Mouse (Mus musculus) gastrocnemius, adult 2 months (tissue): ENCODE measurements around the gene Ciapin1. TPM values are rescaled to one million over a fixed set of nuclear protein-coding genes. Genes with fewer than 3 reads are reported as not detected.

Experiments
- DNase-seq: peaks from one replicate; pipeline ENCODE4 v3.0.0; 2022
- H3K27ac ChIP-seq: fragments of 200-600 bp; 2 replicates; pipeline ENCODE4 v1.8.1; 2022; ENCODE audit warnings: mild to moderate bottlenecking
- H3K4me3 ChIP-seq: fragments of 200-600 bp; 2 replicates; pipeline ENCODE4 v1.8.1; 2022; ENCODE audit warnings: mild to moderate bottlenecking, moderate library complexity
- CTCF ChIP-seq: fragments of 200-600 bp; IDR thresholded peaks from 2 replicates; pipeline ENCODE4 v1.8.1; 2022; ENCODE audit warnings: antibody characterized with exemption, mild to moderate bottlenecking, moderate library complexity
- intact Hi-C: fragments of 180-260 bp; cut with DNase I; formaldehyde crosslinking; loops from one replicate; pipeline ENCODE4 v1.15.1; 2025
- long read RNA-seq, 2 experiments: library from polyadenylated mRNA; stranded (forward); transcript quantifications; one replicate each; pipeline ENCODE4 v2.0.0; 2021
- total RNA-seq, 2 experiments: library from RNA; stranded (reverse); gene quantifications; 2 replicates each; pipeline ENCODE4 v1.2.3; 2021

Gene Ciapin1
- 10 to 100 TPM; 29.7 to 44.5 TPM for total RNA-seq
- long read RNA-seq, experiment 1, full-length matches to known transcripts, result 88 of 116 reads
- long read RNA-seq, experiment 1, partial matches to known transcripts, result 19 of 116 reads
- long read RNA-seq, experiment 1, other reads (novel, unspliced or antisense), result 9 of 116 reads
- long read RNA-seq, experiment 2, full-length matches to known transcripts, result 125 of 168 reads
- long read RNA-seq, experiment 2, partial matches to known transcripts, result 32 of 168 reads
- long read RNA-seq, experiment 2, other reads (novel, unspliced or antisense), result 11 of 168 reads

GRCm38 (mm10) chr8:94837662-94838574 is at the start of gene Ciapin1, which contains the start of gene Coq9:
Gene Ciapin1 (minus strand): TSS chr8:94838358.
Gene Coq9 (plus strand): TSS chr8:94838321.
- Histone ChIP-seq H3K27ac (peak within 1 kb of the TSS; percentile 100), H3K4me3 (peak within 1 kb of the TSS; percentile 80)
- intact Hi-C loops, result no loop called here
- peak; percentile 97 for DNase-seq
- TF ChIP-seq CTCF, result no peak

DNA sequence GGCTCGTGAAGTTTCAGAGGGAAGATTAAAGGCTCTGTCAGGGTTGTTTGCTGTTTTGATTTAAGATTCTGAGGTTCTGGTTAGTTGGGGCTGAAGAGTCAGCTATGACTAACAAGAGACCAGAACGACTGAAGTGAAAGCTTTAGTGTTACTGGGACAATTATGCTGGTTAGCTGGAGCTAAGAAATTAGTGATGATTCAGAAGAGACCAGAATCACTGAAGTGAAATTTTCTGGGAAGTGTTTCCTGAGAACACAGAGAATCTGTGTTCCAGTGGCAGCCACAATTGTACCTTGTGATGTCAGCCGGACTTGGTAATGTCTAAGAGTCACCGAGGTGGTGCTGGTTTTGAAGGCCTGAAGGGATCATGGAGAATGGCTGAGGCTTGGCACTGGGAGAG is 42.6 kb upstream of the Ciapin1 start:
- intact Hi-C loops, result no loop called here

GRCm38 (mm10) chr8:94876820-94877219 is 38.7 kb upstream of the Ciapin1 start:
- intact Hi-C loops, result no loop called here
- H3K27ac ChIP-seq, result peak overlapping the region; percentile 67; the same call in 1 of the 2 replicates
- H3K4me3 ChIP-seq, result no peak overlapping the region
- no peak for DNase-seq
- TF ChIP-seq CTCF, result no peak

More for the DNA sequence above, 42.6 kb upstream of the Ciapin1 start:
- DNase-seq, result no peak
- TF ChIP-seq CTCF, result no peak
- H3K27ac ChIP-seq, result no peak overlapping the region
- no peak overlapping the region for H3K4me3 ChIP-seq

GRCm38 (mm10) chr8:94876197-94876730 is 38.1 kb upstream of the Ciapin1 start, which contains the start of gene Dok4:
Gene Dok4 (minus strand): TSS chr8:94876330.
- no peak for TF ChIP-seq CTCF
- intact Hi-C loops, result no loop called here
- DNase-seq, result peak; percentile 91
- peak within 1 kb of the TSS; percentile 85 for H3K27ac ChIP-seq
- peak within 1 kb of the TSS; percentile 74 for H3K4me3 ChIP-seq

DNA sequence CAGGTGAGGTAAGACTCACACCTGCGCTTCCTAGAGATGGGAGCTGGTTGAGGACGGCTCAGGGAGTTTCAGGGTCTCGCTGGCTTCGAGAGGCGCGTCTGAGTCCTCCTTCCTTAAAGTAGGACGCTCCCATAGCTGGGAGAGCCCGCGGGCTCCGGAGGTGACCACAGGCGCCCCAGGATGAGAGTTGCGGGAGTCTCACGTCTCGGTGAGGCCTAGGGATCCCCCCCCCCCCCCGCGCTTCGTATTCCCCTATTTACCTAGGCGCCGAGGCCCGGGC is 37.7 kb upstream of the Ciapin1 start:
- TF ChIP-seq CTCF, result no peak
- H3K4me3 ChIP-seq, result peak overlapping the region; percentile 74
- H3K27ac ChIP-seq, result peak overlapping the region; percentile 85
- intact Hi-C loops, result loop anchor here (1.0 kb wide), 1 partner anchor 29 kb away; no protein-coding TSS in a partner anchor
- DNase-seq, result no peak

GRCm38 (mm10) chr8:94875096-94875870 is 37.1 kb upstream of the Ciapin1 start:
- intact Hi-C loops, result loop anchor here (1.0 kb wide), 1 partner anchor 30 kb away; no protein-coding TSS in a partner anchor
- Histone ChIP-seq H3K4me3 (peak overlapping the region; percentile 74), H3K27ac (peak overlapping the region; percentile 85)
- TF ChIP-seq CTCF, result no peak
- peak; percentile 56 for DNase-seq

GRCm38 (mm10) chr8:94874358-94874757 is 36.2 kb upstream of the Ciapin1 start:
- peak; percentile 80 for DNase-seq
- intact Hi-C loops, result loop anchor here (1.0 kb wide), 1 partner anchor 34 kb away; no protein-coding TSS in a partner anchor
- Histone ChIP-seq H3K27ac (peak overlapping the region; percentile 85), H3K4me3 (peak overlapping the region; percentile 74)
- TF ChIP-seq CTCF, result peak; percentile 97

DNA sequence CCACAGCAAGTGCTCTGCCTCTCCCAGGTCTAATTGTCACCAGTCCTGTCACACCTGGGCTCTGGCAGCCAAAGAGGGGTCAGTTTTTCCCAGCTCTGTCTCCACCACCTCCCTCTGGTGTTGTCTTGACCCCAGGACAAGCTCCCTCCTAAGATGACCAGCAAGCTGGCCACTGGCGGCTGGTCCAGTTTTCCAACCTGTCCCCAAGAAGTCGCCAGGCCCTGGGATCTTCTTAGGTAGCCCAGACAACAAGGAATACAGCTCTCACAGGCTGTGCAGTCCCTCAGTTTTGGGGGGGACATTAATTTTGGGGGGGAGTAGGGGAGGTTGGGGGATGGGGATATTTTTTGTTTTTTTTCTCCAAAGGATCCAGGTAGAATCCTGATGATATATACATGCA is 34.4 kb upstream of the Ciapin1 start:
- TF ChIP-seq CTCF, result no peak
- no peak for DNase-seq
- Histone ChIP-seq H3K4me3 (no peak overlapping the region), H3K27ac (no peak overlapping the region)
- intact Hi-C loops, result no loop called here

DNA sequence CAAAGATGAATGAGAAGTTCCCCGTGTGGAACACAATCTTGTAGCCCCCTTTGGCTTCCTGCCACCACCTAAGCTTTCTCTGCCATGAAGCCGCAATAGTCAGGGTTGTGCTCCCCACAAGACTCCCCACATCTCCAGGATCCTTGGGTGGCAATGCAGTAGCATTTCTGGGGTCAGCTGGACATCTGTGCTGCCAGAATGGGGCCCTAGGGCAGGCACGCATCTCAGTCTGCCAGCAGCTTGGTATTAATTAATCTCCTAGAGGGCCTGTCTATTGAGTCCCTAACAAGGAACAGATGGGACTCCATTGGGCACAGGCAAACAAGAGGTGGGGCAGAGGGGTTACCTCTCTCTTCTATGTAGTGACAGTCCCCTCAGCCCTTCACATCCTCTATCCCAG is 34.0 kb upstream of the Ciapin1 start:
- Histone ChIP-seq H3K4me3 (no peak overlapping the region), H3K27ac (no peak overlapping the region)
- intact Hi-C loops, result no loop called here
- no peak for DNase-seq
- no peak for TF ChIP-seq CTCF

- Histone ChIP-seq H3K27ac (peak overlapping the region; percentile 73), H3K4me3 (peak overlapping the region; percentile 70)
- intact Hi-C loops, result no loop called here
- no peak for TF ChIP-seq CTCF
- DNase-seq, result peak; percentile 72
These were observed 33.1 kb upstream of the Ciapin1 start for GRCm38 (mm10) chr8:94871108-94871894.

DNA sequence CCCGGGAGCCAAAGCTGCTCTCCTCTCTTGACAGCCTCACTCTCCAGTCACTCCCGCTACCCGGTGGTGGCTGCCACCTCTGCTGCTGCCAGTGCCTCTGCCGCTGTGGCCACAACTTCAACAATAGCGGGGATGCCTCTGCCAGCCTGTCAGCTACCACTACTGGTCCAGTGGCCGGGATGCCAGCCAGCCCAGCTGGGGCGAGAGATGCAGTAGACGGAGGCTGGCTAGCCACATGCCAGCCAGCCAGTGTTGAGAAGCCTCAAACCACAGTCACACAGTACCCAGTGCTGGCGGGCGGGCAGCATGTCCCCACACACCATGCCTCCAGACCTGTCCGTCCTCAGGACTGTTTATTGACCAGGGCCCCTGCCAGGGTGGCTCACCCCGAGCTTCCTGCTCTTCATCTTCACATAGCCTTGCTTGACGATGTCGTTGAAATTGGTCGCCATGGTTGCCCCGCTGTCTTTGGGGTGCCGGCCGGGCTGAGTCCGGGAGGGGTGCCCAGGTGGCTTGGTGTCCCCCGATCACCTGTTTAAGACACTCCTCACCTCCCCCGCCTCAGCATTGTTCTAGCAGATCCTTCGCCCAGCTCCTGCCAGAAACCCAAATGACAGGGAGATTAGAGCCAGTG is 32.4 kb upstream of the Ciapin1 start:
- H3K27ac ChIP-seq, result peak overlapping the region; percentile 73
- TF ChIP-seq CTCF, result no peak
- peak; percentile 56 for DNase-seq
- H3K4me3 ChIP-seq, result peak overlapping the region; percentile 70
- intact Hi-C loops, result no loop called here
